Mouse (Mus musculus): ENCODE data around the gene Fbxo31.

Gene Fbxo31

DNA sequence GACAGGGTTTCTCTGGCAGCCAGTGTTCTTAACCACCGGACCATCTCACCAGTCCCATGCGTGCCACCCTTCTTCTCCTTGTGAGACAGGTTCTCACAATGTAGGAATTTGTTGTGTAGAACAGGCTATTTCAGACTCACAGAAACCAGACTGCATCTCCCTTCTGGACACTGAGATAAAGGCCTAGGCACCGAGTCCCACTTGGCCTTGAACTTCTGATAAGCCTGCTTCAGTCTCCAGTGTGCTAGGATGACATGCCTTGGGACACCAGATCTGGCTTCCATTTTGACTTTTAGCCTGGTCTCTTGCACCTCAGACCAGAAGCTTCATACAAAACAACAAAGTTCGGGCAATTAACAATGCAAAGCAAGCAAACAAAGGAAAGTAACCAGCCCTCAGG lies 10.1 kb upstream of the Fbxo31 start:
- DNase-seq, result no peak

DNA sequence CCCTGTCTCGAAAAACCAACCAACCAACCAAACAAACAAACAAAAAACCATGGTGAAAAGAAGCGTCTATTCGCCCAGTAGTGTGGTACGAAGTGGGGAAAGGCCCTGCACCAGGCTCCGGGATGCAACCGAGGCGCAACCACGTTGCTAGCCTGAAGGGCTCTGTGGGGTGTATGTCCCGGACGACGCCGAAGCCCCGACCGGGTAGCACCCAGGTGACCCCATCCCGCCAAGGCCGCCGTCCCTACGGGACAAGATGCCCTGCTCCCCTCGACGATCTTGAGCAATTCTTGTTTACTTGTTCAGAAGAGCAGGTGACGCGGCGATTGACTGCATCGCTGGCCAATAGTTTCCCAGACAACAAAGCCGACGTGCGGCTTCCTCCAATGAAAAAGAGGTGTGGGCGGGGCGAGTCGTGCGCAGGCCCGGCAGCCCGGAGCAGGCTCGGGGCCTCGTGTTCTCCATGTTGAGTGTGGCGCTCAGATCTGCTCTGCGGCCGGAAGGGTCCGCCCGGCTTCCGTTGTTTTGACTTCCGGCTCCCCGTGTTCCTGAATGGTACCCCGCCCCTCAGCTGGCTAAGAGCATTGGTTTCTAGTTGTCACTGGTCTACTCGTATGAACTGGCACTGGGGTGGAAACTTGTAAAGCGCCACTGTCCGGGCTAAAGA lies 6.7 kb upstream of the Fbxo31 start:
- peak; percentile 98 for DNase-seq

GRCm38 (mm10) chr8:121584730-121585129 lies 6.1 kb upstream of the Fbxo31 start:
- no peak for DNase-seq

DNA sequence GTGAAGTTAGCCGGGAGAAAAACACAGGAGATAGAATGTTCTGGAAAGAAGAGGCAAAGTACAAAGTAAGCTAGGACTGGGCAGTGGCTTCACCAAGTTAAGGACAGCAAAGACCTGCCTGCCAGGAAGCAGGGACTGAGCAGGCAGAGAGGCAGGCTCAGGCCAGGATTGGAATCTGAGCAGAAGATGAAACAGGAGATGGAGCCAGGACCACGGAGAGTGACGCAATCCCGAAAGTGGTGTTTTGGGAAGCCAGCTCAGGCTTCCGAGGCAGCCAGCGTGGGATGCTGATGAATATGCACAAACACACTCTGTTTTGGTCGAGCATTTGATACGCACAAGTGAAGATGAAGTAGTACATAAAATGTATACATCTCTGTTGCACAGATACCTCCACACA lies 5.0 kb upstream of the Fbxo31 start:
- no peak for DNase-seq

DNA sequence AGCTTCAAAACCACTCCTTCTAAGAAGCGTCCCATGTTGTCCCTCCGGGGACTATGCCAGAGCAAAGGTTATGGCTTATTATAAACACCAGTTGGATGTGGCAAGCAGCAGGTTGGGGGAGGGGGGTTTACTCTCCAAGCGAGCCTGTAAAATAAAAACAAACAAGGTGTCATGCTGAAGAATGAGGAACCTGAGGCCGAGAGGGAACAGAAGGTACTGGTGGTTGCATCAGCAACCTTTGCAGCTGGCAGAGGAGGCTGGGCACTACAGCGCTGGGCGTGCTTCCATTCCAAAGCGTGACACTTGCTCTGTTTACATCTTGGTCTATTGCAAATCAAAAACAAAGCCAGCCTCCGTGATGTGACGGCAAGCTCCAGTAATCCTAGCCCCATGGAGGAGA lies 1.9 kb upstream of the Fbxo31 start:
- DNase-seq, result no peak

GRCm38 (mm10) chr8:121577751-121578675 lies 593 bp downstream of the Fbxo31 start:
- no peak for DNase-seq

- DNase-seq, result no peak
Measured at GRCm38 (mm10) chr8:121575661-121576060, 2.9 kb downstream of the Fbxo31 start.

DNA sequence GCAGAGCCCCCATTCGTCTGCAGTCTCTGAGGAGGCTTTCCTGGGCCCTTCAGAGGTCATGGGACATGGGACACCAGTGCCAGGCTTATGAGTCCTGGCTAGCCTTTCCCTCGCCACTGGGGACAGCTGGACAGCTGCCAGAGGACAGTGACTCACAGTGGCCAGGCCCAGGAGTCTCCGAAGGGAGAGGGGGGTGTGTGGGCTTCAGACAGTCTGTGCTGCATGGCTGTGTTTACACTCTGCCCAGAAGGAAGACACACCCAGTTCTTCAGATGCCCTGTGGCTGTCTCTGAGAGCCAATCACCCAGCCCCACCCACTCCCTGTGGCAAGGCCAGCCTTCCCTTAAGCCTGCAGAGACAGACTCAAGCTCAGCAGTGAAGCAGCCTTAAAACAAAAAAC lies 5.3 kb downstream of the Fbxo31 start:
- DNase-seq, result no peak

- no peak for DNase-seq
Measured at GRCm38 (mm10) chr8:121572121-121572520, 6.5 kb downstream of the Fbxo31 start.

- peak in 1 of 2 experiments; percentile 22 for DNase-seq
Measured at GRCm38 (mm10) chr8:121570801-121571200, 7.8 kb downstream of the Fbxo31 start.

- DNase-seq, result no peak
Measured at GRCm38 (mm10) chr8:121570335-121570734, 8.3 kb downstream of the Fbxo31 start.

- no peak for DNase-seq
Measured at GRCm38 (mm10) chr8:121568321-121568720, 10.3 kb downstream of the Fbxo31 start.

DNA sequence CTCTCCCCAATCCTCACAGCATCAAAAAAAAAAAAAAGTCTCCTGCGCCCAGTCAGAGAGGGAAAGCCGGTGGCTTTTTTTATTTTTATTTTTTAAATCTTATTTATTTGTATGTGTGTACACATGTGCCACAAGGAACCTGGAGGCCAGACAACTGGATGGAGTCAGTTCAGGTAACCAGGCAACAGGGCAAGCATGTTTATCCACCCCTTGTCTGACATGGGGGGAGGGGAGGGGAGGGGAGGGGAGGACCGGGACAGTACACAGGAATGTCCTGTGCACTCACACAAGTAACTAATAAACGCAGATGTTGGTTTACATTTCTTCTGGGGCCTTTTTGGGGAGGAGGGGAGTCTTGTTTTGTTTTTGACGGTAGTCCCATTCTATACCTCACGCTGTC lies 14.9 kb downstream of the Fbxo31 start:
- no peak for DNase-seq

DNA sequence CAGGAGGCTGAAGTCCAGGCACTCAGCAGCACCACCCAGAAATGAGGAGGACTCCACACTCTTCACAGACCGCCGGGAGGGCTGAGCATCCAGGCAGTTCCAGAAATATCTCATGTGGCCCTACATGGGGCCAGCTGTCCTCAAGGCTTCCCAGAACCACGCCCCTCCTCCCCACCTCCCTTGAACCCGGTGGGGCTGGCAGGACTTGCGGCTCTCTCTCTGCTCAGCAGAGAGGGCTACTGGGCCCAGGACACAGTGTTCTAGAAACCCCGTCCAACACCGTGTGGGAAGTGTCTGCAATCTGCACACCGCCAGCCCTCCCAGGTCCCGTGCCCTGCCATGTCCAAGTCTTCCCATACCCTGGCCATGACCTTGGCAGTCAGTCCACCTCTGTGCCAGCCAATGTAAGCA lies 15.7 kb downstream of the Fbxo31 start:
- no peak for DNase-seq

- DNase-seq, result no peak
Measured at GRCm38 (mm10) chr8:121561636-121562345, 16.8 kb downstream of the Fbxo31 start.

DNA sequence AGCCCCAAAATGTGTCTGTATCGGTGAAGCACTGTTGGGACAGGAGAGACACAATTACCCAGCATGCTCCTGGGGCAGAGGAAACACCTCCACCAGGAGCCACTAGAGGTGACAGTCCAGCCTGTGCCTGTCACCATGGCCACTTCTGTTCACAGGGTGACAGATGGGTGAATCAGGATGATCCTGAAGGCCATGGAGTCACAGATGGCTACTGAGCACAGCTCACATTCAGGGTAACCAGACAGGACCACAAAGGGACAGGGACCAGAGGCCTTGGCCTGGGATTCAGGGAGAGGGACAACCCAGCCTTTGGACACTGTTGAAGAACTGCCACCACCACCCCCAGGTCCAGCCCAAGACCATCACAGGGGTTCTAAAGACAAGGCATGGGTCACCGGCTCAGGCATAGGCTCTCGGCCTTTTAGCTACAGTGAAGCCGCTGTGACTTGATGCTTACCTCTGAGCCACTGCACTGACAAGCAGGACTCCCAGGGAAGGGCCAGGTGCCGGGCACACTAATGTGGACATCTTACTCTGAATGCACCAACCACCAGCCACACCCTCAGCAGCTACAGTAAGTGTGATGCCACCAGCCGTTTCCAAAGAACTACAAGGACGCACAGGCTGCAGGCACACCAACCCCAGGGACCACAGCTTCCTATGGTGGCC lies 18.0 kb downstream of the Fbxo31 start:
- DNase-seq, result no peak

DNA sequence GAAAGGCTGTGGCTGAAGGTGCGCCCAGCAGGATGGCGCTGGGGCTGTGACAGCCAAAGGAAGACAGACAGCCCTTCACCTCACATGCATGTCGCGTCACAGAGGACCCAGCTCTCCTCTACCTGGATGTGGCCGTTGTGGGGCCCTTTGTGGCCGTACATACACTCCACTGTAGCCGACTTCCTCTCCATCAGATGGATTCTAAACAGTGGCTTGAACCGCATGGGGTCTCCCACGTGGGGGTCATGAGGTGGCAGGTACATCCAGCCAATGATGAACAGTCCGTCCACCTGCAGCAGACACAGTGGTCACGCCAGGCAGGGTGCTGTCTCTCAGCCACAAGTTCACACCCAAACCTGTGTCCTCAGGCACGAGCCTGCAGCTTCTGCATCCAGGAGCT lies 18.8 kb downstream of the Fbxo31 start:
- no peak for DNase-seq

GRCm38 (mm10) chr8:121558538-121558937 lies 20.1 kb downstream of the Fbxo31 start:
- DNase-seq, result no peak

DNA sequence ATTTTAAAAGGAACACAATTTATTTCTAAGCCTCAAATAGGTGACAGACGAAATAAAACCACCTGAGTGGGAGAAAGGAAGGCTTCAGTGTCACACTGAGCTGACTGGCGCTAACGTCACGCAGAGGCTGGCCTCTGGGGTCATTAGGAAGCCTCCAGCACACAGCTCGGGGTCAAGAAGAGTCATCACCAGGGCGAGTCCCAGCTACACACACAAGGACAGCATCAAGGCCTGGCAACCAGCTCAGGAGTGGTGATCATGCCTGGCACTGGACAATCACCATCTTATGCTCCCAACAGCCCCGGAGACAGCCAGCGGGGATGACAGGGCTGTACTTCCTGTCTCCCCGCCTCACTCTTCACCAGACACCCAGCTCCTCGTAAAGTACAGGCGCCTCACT lies 20.9 kb downstream of the Fbxo31 start:
- no peak for DNase-seq

DNA sequence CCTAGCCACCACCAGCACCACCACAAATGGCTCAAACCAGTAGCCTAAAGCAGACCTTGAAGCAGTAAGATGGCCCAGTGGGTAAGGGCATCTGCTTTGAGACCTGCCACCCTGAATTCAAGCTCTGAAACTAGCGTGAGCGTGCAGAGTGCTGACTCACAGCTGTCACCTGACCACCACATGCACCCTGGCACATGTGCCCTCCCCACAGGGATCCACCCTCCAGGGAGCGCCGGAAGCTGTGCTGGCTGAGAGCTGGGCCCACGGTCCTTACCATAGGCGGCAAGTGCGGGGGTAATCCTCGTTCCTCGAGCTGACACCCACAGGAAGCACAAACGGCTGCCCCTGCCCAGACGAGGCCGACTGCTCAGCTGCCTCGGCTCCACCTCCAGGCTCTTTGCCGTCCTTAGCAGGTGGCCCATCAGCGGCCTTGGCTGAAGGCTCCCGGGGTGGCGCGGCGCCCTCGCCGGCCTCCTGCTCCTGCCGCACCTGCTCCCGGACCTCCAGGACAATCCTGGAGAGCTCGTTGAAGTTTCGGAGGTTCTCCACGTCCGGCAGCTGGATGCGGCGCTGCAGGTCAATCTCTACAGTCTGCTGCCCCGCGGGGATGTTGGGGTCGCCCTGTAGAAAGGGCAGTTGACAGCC lies 24.7 kb downstream of the Fbxo31 start:
- DNase-seq, result no peak

- no peak for DNase-seq
Measured at GRCm38 (mm10) chr8:121552506-121552905, 26.1 kb downstream of the Fbxo31 start.
